Mouse (Mus musculus) forebrain, embryonic 13.5 days (tissue): ENCODE measurements around the gene Fsd2. TPM values are rescaled to one million over a fixed set of nuclear protein-coding genes. Genes with fewer than 3 reads are reported as not detected.

Experiments
- ATAC-seq: fragments of 200-750 bp; cut with Nextera tagmentation; 2 replicates; pipeline ENCODE4 v1.8.0; 2017
- H3K27ac ChIP-seq: fragments of 300-500 bp; sonication (generic); 2 replicates; pipeline ENCODE4 v1.5.1; 2015; ENCODE audit warnings: inconsistent platforms, mild to moderate bottlenecking, moderate library complexity
- H3K27me3 ChIP-seq: fragments of 300-500 bp; sonication (generic); 2 replicates; pipeline ENCODE4 v1.6.1; 2015; ENCODE audit warnings: mild to moderate bottlenecking, inconsistent platforms
- H3K36me3 ChIP-seq: fragments of 300-500 bp; sonication (generic); 2 replicates; pipeline ENCODE4 v1.6.1; 2015; ENCODE audit warnings: mild to moderate bottlenecking, inconsistent platforms; ENCODE audit not compliant: poor library complexity, severe bottlenecking
- H3K4me1 ChIP-seq: fragments of 300-500 bp; sonication (generic); 2 replicates; pipeline ENCODE4 v1.6.1; 2015; ENCODE audit warnings: inconsistent platforms
- H3K4me2 ChIP-seq: fragments of 300-500 bp; sonication (generic); 2 replicates; pipeline ENCODE4 v1.6.1; 2015; ENCODE audit warnings: inconsistent platforms, mild to moderate bottlenecking, moderate library complexity
- H3K4me3 ChIP-seq: fragments of 300-500 bp; sonication (generic); 2 replicates; pipeline ENCODE4 v1.5.1; 2015; ENCODE audit warnings: mild to moderate bottlenecking, inconsistent platforms
- H3K9ac ChIP-seq: fragments of 300-500 bp; sonication (generic); 2 replicates; pipeline ENCODE4 v1.6.1; 2015; ENCODE audit warnings: mild to moderate bottlenecking, inconsistent platforms
- H3K9me3 ChIP-seq: fragments of 300-500 bp; sonication (generic); replicated peaks from 2 replicates; pipeline ENCODE4 v1.6.1; 2016; ENCODE audit warnings: inconsistent platforms
- WGBS: fragments of 180-500 bp; shearing (Covaris S2); methylation state at CpG from one replicate; pipeline ENCODE4 v1.1.7; 2015; 5-methylcytosine and 5-hydroxymethylcytosine counted together
- polyA plus RNA-seq: library from polyadenylated mRNA; unstranded; fragments of >200 nt; fragmentation: Nextera tagmentation; extraction: Ambion mirVana; gene quantifications from 2 replicates; pipeline ENCODE4 v1.2.1, GENCODE M21; 2015

The Fsd2 gene
- polyA plus RNA-seq, 1 experiment from 2014 or later = 0.10 TPM

- no peaks in the 10 kb centered on the region for H3K27me3 ChIP-seq
- H3K4me2 ChIP-seq = no peak overlapping the region
- no peaks in the 10 kb centered on the region; the same call in 1 of the 2 replicates for H3K9me3 ChIP-seq
- H3K4me3 ChIP-seq = no peak overlapping the region
- no peak overlapping the region for H3K27ac ChIP-seq
- H3K9ac ChIP-seq = no peak overlapping the region
- peaks cover 13% of the 10 kb centered on the region for H3K4me1 ChIP-seq
- H3K36me3 ChIP-seq = peaks cover 42% of the 10 kb centered on the region
- no peak for ATAC-seq
- 94% methylated on average over 4 of the region's 4 CpGs for WGBS
Observed at GRCm38 (mm10) chr7:81536478-81536877, 30.3 kb downstream of the Fsd2 start.

GRCm38 (mm10) chr7:81531462-81531861 is 35.3 kb downstream of the Fsd2 start:
- no peak overlapping the region for H3K4me2 ChIP-seq

GRCm38 (mm10) chr7:81528918-81529317 is 37.8 kb downstream of the Fsd2 start:
- H3K9me3 ChIP-seq = no peaks in the 10 kb centered on the region

More at GRCm38 (mm10) chr7:81531462-81531861, 35.3 kb downstream of the Fsd2 start:
- Histone ChIP-seq H3K9ac (no peak overlapping the region), H3K4me1 (0 out of 2 replicates have a peak, but pooled peaks cover under 1% of the 10 kb centered on the region), H3K27ac (no peak overlapping the region), H3K36me3 (peaks cover 77% of the 10 kb centered on the region), H3K9me3 (no peaks in the 10 kb centered on the region; the same call in 1 of the 2 replicates), H3K27me3 (no peaks in the 10 kb centered on the region), H3K4me3 (no peak overlapping the region)
- 97% methylated on average over 1 of the region's 1 CpGs for WGBS
- ATAC-seq = no peak

GRCm38 (mm10) chr7:81523663-81524017 is 43.1 kb downstream of the Fsd2 start:
- Histone ChIP-seq H3K9me3 (no peaks in the 10 kb centered on the region), H3K36me3 (peaks cover 26% of the 10 kb centered on the region), H3K27me3 (0 out of 2 replicates have a peak, but pooled peaks cover 2% of the 10 kb centered on the region), H3K4me1 (peaks cover 26% of the 10 kb centered on the region), H3K4me3 (peak overlapping the region; percentile 71), H3K4me2 (peak overlapping the region; percentile 89), H3K9ac (peak overlapping the region; percentile 79), H3K27ac (peak overlapping the region; percentile 94)
- peak; percentile 42; the same call in 1 of the 2 replicates for ATAC-seq
- WGBS = 12% methylated on average over 13 of the region's 13 CpGs

More at GRCm38 (mm10) chr7:81528918-81529317, 37.8 kb downstream of the Fsd2 start:
- H3K27me3 ChIP-seq = no peaks in the 10 kb centered on the region
- H3K4me2 ChIP-seq = no peak overlapping the region
- H3K27ac ChIP-seq = no peak overlapping the region
- no peak for ATAC-seq
- H3K4me3 ChIP-seq = no peak overlapping the region
- 97% methylated on average over 8 of the region's 8 CpGs for WGBS
- peaks cover 18% of the 10 kb centered on the region for H3K4me1 ChIP-seq
- peaks cover 72% of the 10 kb centered on the region for H3K36me3 ChIP-seq
- H3K9ac ChIP-seq = no peak overlapping the region

- Histone ChIP-seq H3K9ac (peak overlapping the region; percentile 79), H3K27me3 (0 out of 2 replicates have a peak, but pooled peaks cover 2% of the 10 kb centered on the region), H3K4me2 (peak overlapping the region; percentile 89), H3K36me3 (peaks cover 22% of the 10 kb centered on the region), H3K27ac (peak overlapping the region; percentile 94), H3K4me3 (peak overlapping the region; percentile 71), H3K9me3 (no peaks in the 10 kb centered on the region), H3K4me1 (peaks cover 26% of the 10 kb centered on the region)
- ATAC-seq = peak; percentile 99
- WGBS = under 1% methylated on average over 31 of the region's 31 CpGs
Observed at GRCm38 (mm10) chr7:81523008-81523662, 43.6 kb downstream of the Fsd2 start.

- no peak for ATAC-seq
- 82% methylated on average over 6 of the region's 6 CpGs for WGBS
- 0 out of 2 replicates have a peak, but pooled peaks cover 2% of the 10 kb centered on the region for H3K27me3 ChIP-seq
- H3K9ac ChIP-seq = no peak overlapping the region
- no peaks in the 10 kb centered on the region for H3K4me1 ChIP-seq
- no peaks in the 10 kb centered on the region for H3K9me3 ChIP-seq
- H3K27ac ChIP-seq = no peak overlapping the region
- no peak overlapping the region for H3K4me3 ChIP-seq
- H3K36me3 ChIP-seq = no peaks in the 10 kb centered on the region
- no peak overlapping the region for H3K4me2 ChIP-seq
Observed at GRCm38 (mm10) chr7:81516154-81517030, 50.4 kb downstream of the Fsd2 start.

- Histone ChIP-seq H3K9me3 (no peaks in the 10 kb centered on the region), H3K4me2 (no peak overlapping the region), H3K27me3 (no peaks in the 10 kb centered on the region), H3K4me1 (no peaks in the 10 kb centered on the region), H3K9ac (no peak overlapping the region), H3K36me3 (no peaks in the 10 kb centered on the region), H3K27ac (no peak overlapping the region), H3K4me3 (no peak overlapping the region)
- 66% methylated on average over 13 of the region's 13 CpGs for WGBS
- ATAC-seq = no peak
Observed at GRCm38 (mm10) chr7:81514906-81515590, 51.7 kb downstream of the Fsd2 start.

GRCm38 (mm10) chr7:81501050-81501449 is 65.7 kb downstream of the Fsd2 start:
- no peak overlapping the region for H3K27ac ChIP-seq
- H3K27me3 ChIP-seq = 0 out of 2 replicates have a peak, but pooled peaks cover 5% of the 10 kb centered on the region
- 74% methylated on average over 2 of the region's 2 CpGs for WGBS
- H3K9me3 ChIP-seq = no peaks in the 10 kb centered on the region
- no peak overlapping the region for H3K9ac ChIP-seq
- H3K36me3 ChIP-seq = no peaks in the 10 kb centered on the region
- no peak overlapping the region for H3K4me2 ChIP-seq
- no peak for ATAC-seq
- H3K4me1 ChIP-seq = no peaks in the 10 kb centered on the region
- H3K4me3 ChIP-seq = no peak overlapping the region

GRCm38 (mm10) chr7:81498181-81498580 is 68.6 kb downstream of the Fsd2 start, which contains the start of gene BC048679:
TSS of gene BC048679 (minus strand) at chr7:81498281.
- Histone ChIP-seq H3K27ac (no peak within 1 kb of the TSS), H3K27me3 (peaks cover 5% of the 10 kb centered on the region; the same call in 1 of the 2 replicates), H3K36me3 (no peaks in the 10 kb centered on the region), H3K4me3 (no peak within 1 kb of the TSS), H3K4me1 (no peaks in the 10 kb centered on the region), H3K4me2 (no peak within 1 kb of the TSS), H3K9me3 (no peaks in the 10 kb centered on the region), H3K9ac (no peak within 1 kb of the TSS)
- WGBS = 67% methylated on average over 7 of the region's 7 CpGs
- ATAC-seq = no peak

- no peak for ATAC-seq
- Histone ChIP-seq H3K27me3 (peaks cover 5% of the 10 kb centered on the region; the same call in 1 of the 2 replicates), H3K4me1 (peaks cover 7% of the 10 kb centered on the region), H3K9ac (no peak overlapping the region), H3K4me3 (no peak overlapping the region), H3K27ac (no peak overlapping the region), H3K9me3 (no peaks in the 10 kb centered on the region), H3K36me3 (no peaks in the 10 kb centered on the region), H3K4me2 (no peak overlapping the region)
- WGBS = 13% methylated on average over 6 of the region's 6 CpGs
Observed at GRCm38 (mm10) chr7:81497171-81497570, 69.6 kb downstream of the Fsd2 start.

GRCm38 (mm10) chr7:81493331-81494021 is 73.3 kb downstream of the Fsd2 start, which contains the start of gene Ap3b2:
TSS of gene Ap3b2 (minus strand) at chr7:81493925.
- Histone ChIP-seq H3K4me3 (peak within 1 kb of the TSS; percentile 74), H3K27me3 (peaks cover 5% of the 10 kb centered on the region; the same call in 1 of the 2 replicates), H3K4me2 (peak within 1 kb of the TSS; percentile 68), H3K9me3 (no peaks in the 10 kb centered on the region), H3K36me3 (0 out of 2 replicates have a peak, but pooled peaks cover 2% of the 10 kb centered on the region), H3K9ac (peak within 1 kb of the TSS; percentile 90), H3K27ac (peak within 1 kb of the TSS; percentile 97), H3K4me1 (peaks cover 19% of the 10 kb centered on the region)
- peak; percentile 96 for ATAC-seq
- under 1% methylated on average over 57 of the region's 57 CpGs for WGBS
